Mouse (Mus musculus) thymus, postnatal 4 days (tissue): ENCODE data around the gene Ahcyl1.
"Not testable (repeated sequence)": the region's sequence is repeated elsewhere in the genome, so short reads cannot be mapped to it uniquely, and the experiment has no call there.

Source experiments
- DNase-seq: peaks from one replicate; pipeline ENCODE4 v3.0.0; 2021

The Ahcyl1 gene

GRCm38 (mm10) chr3:107654861-107655260 is 41.5 kb downstream of the Ahcyl1 start:
- no peak for DNase-seq

GRCm38 (mm10) chr3:107652968-107653367 is 43.4 kb downstream of the Ahcyl1 start:
- DNase-seq = no peak

GRCm38 (mm10) chr3:107650276-107650675 is 46.1 kb downstream of the Ahcyl1 start:
- DNase-seq = not testable (repeated sequence)

GRCm38 (mm10) chr3:107646947-107647346 is 49.4 kb downstream of the Ahcyl1 start:
- DNase-seq = no peak

- no peak for DNase-seq
Observed at GRCm38 (mm10) chr3:107637606-107638172, 58.7 kb downstream of the Ahcyl1 start.

- no peak for DNase-seq
Observed at GRCm38 (mm10) chr3:107636236-107636635, 60.1 kb downstream of the Ahcyl1 start.

- DNase-seq = no peak
Observed at GRCm38 (mm10) chr3:107635836-107636235, 60.5 kb downstream of the Ahcyl1 start.

- DNase-seq = no peak
Observed at GRCm38 (mm10) chr3:107633906-107634305, 62.5 kb downstream of the Ahcyl1 start.

- no peak for DNase-seq
Observed at GRCm38 (mm10) chr3:107632786-107633185, 63.6 kb downstream of the Ahcyl1 start.

- DNase-seq = peak; percentile 91
Observed at GRCm38 (mm10) chr3:107631523-107631958, 64.8 kb downstream of the Ahcyl1 start, which contains the start of gene Strip1. Strip1 (minus strand) TSS chr3:107631694.

GRCm38 (mm10) chr3:107630682-107631522 is 65.5 kb downstream of the Ahcyl1 start, which contains the start of gene Gm10961:
Gm10961 (plus strand) TSS chr3:107631322.
- no peak for DNase-seq

- no peak for DNase-seq
Observed at GRCm38 (mm10) chr3:107629411-107629810, 66.9 kb downstream of the Ahcyl1 start.

- DNase-seq = no peak
Observed at GRCm38 (mm10) chr3:107628551-107628950, 67.8 kb downstream of the Ahcyl1 start.

GRCm38 (mm10) chr3:107627641-107628040 is 68.7 kb downstream of the Ahcyl1 start:
- DNase-seq = no peak

- no peak for DNase-seq
Observed at GRCm38 (mm10) chr3:107626751-107627150, 69.6 kb downstream of the Ahcyl1 start.

- no peak for DNase-seq
Observed at GRCm38 (mm10) chr3:107625536-107625935, 70.8 kb downstream of the Ahcyl1 start.

- DNase-seq = no peak
Observed at GRCm38 (mm10) chr3:107624424-107624823, 71.9 kb downstream of the Ahcyl1 start.

- no peak for DNase-seq
Observed at GRCm38 (mm10) chr3:107622537-107622936, 73.8 kb downstream of the Ahcyl1 start.

- DNase-seq = no peak
Observed at GRCm38 (mm10) chr3:107621286-107622075, 74.9 kb downstream of the Ahcyl1 start.

GRCm38 (mm10) chr3:107619911-107620310 is 76.4 kb downstream of the Ahcyl1 start:
- no peak for DNase-seq

GRCm38 (mm10) chr3:107617800-107618199 is 78.6 kb downstream of the Ahcyl1 start:
- DNase-seq = no peak
